Mouse (Mus musculus): ENCODE measurements around the gene Ash1l.
"Not testable (repeated sequence)": the region's sequence is repeated elsewhere in the genome, so short reads cannot be mapped to it uniquely, and the experiment has no call there.

The Ash1l gene

DNA sequence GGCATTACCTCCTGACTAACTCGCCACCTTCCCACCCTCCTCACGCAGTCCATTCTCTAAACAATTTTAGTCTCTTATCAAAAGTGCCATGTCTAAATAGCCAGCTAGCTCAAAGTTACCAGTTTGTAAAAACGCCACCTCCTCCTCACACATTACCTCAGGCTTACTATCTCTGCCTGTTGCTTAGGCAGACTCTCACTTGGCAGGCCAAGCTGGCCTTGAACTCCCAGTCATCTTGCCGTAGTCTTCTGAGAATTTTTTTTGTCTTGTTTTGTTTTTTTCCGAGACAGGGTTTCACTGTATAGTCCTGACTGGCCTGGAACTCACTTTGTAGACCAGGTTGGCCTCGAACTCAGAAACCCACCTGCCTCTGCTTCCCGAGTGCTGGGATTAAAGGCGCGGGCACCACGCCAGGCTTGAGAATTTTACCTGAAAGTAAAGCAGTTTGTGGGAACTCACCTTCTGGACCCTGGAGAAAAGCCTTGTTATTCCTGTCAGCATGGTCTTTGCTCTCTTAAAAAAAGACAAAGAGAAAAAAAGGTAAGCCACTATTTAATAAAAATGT lies 8.0 kb upstream of the Ash1l start:
- ChIA-PET CTCF (interaction anchor here in 2 of 4 experiments (0.6 to 1.0 kb wide), 2 partner anchors 292 to 1379 kb away, joined by 3 to 10 read pairs; no protein-coding TSS in a partner anchor), POLR2A (interaction anchor here in 3 of 4 experiments (0.6 to 1.5 kb wide), 6 partner anchors 8 to 64 kb away, joined by 4 to 5 read pairs (median 4); partner anchors contain the start of genes Ash1l (in 1 of the 3), Dap3 (in 1 of the 3) and Msto1 (in 1 of the 3))

DNA sequence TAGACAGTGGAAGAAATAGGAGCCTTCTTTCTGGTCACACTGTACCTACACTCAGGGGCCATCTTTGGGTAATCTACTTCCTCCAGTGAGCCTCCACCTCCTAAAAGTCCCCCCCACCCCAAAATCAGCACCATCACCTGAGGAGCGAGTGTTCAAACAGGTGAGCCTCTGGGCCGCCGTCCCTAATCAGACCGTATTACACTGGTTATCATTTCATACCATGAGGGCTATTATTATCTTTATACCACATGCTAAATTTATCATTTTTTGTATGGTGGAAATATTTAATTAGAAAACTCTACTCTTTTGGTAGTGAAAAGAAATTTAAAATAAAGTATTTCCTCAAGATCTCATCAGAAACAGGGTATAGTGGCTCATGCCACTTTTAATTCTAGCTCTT lies 6.3 kb upstream of the Ash1l start:
- ChIA-PET CTCF (interaction anchor here in 1 of 4 experiments (0.7 kb wide), 1 partner anchor 438 kb away, joined by 3 read pairs; no protein-coding TSS in a partner anchor), POLR2A (interaction anchor here in 2 of 4 experiments (0.7 to 1.4 kb wide), 2 partner anchors 10 to 31 kb away, joined by 3 read pairs; partner anchors contain the start of gene Msto1 (in 1 of the 2))

DNA sequence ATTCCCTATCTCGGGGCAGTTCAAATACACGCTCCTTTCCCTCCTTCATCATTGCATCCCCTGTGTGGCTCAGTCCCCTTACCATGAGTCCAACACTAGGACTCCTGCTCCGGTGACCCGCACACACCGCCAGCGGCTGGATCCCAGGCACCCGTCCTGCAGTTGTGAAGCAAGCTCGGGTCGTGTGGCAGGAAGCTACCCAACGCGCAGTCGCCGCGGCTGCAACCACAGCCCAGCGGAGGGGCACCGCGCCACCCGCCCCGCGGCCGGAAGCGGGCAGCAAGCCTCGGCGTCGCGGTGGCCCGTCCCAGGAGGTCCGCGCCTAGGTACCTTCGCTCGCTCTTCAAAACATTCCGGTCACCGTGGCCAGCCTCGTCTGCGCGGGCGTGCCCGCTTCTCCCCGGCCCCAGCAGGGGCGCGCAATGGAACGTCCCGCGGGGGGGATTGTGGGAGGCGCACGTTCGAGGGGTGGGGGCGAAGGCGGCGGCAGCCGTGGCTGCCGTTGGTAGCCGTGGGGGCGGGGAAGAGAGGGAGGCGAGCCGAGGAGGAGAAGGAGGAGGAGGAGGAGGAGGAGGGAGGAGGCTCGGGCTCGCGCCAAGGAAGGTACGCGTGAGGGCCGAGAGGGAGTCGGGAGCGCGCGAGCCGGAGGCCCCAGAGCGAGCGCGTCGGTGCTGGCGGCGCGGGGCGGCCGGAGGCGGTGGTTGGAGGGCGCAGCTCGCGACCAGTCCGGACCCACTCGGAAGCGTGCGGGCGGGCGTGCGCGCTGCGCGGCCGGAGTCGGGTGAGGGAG lies 441 bp upstream of the Ash1l start:
- CTCF ChIA-PET = interaction anchor here in 3 of 4 experiments (0.5 to 2.9 kb wide), 8 partner anchors 10 to 562 kb away, joined by 3 to 11 read pairs (median 4); no protein-coding TSS in a partner anchor

DNA sequence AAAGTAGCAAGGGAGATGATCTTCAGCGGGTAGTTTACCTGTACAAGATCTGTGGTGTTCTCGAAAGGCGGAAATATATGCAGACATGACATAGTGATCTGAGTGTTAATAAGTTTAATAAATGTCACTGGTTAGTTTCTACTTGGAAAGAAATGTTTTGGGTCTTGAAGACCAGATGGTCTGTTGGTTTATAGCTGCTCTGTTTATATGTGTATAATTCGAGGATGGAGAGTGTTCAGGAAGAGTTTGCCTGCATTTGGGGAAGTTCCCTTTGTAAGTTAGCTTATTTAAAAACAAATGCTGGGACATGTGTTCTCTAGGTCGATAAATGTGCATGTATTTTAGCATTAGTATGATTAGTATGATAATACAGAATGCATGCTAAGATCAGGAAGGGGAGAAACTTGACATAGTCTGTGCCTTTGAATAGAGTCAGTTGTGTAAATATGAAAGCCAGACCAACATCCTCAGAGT lies 942 bp downstream of the Ash1l start:
- ChIA-PET POLR2A (interaction anchor here in 2 of 4 experiments (0.6 to 2.6 kb wide), 13 partner anchors 9 to 330 kb away, joined by 3 to 16 read pairs (median 4); partner anchors contain the start of gene Msto1 (in 1 of the 2)), CTCF (no interaction called here)

More for the DNA sequence above, 441 bp upstream of the Ash1l start:
- POLR2A ChIA-PET = interaction anchor here (0.5 to 2.3 kb wide), 23 partner anchors 8 to 612 kb away, joined by 3 to 8 read pairs (median 4); partner anchors contain the start of genes Hcn3 (in 1 of the 4), Msto1 (in 1 of the 4), Mtx1 (in 1 of the 4) and Ssr2 (in 1 of the 4)

DNA sequence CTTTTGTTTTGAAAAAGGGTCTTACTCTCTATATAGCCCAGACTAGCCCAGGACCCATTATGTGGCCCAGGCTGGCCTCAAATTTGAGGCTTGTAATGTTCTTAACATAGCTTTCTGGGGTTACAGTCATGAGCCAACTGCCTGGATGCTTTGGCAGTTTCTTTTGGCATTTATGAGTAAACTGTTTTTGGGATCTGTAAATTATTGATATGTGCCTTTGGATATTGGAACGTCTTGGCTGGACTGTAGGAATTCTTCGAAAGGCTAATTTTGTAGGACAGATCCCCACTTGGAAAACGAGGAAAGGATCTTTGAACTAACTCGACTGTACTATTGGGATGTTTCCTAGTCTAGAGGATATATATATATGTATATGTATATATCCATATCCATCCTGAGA lies 2.8 kb downstream of the Ash1l start:
- ChIA-PET CTCF (no interaction called here), POLR2A (interaction anchor here in 3 of 4 experiments (0.7 to 2.6 kb wide), 8 partner anchors 11 to 267 kb away, joined by 3 to 16 read pairs (median 4); partner anchors contain the start of gene Khdc4 (in 1 of the 3))

DNA sequence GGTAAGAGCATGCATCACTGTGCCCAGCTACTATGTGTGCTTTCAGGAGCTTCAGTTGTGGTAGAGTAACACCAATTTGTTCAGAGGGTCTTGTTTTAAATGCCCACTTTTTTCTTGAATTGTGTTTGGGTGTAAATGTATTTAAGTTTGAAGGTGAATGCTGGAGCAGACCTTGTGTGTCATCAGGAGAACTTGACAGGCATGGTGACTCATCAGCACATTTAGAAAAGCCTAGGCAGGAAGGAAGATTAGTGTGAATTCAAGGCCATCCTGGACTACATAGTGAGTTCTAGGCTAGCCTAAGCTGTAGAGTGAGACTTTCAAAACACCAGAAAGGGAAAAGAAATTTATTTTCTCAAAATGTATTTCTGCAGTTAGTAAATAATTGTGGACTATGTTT lies 3.3 kb downstream of the Ash1l start:
- CTCF ChIA-PET = no interaction called here

DNA sequence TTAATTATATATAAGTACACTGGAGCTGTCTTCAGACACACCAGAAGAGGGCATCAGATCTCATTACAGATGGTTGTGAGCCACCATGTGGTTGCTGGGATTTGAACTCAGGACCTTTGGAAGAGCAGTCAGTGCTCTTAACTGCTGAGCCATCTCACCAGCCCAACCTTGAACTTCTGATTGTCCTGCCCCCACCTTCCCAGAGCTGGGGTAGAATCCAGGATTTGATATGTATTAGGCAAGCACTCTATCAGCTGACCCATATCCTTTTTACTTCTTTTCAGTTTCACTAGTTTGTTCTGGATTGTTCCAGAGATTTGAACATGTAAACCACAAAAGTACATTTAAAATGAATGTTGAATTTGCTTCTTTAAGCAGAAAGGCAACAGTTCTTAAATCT lies 12.8 kb downstream of the Ash1l start:
- ChIA-PET POLR2A (interaction anchor here in 1 of 4 experiments (0.6 to 2.9 kb wide), 2 partner anchors 11 to 59 kb away, joined by 3 to 16 read pairs; partner anchors contain the start of gene Dap3), CTCF (interaction anchor here in 1 of 4 experiments (0.8 kb wide), 1 partner anchor 219 kb away, joined by 3 read pairs; no protein-coding TSS in a partner anchor)

More for the DNA sequence above, 3.3 kb downstream of the Ash1l start:
- POLR2A ChIA-PET = interaction anchor here in 3 of 4 experiments (0.7 to 1.6 kb wide), 3 partner anchors 30 to 145 kb away, joined by 3 to 4 read pairs (median 3); no protein-coding TSS in a partner anchor

DNA sequence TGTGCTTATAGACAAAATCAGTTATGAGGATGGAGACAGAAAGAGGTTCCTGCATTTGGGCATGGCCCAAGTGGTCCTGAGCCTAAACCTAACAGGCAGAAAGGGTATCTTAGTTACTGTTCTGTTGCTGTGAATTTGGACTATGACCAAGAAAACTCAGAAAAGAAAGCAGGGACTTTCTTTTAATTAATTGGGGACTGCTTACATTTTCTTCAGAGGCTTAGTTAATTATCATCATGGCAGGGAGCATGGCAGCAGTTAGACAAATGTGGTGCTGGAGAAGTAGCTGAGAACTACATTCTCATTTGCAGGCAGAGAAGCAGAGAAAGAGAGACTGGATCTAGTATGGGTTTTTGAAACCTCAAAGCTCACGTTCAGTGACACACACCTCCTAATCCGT lies 24.6 kb downstream of the Ash1l start:
- CTCF ChIA-PET = no interaction called here

DNA sequence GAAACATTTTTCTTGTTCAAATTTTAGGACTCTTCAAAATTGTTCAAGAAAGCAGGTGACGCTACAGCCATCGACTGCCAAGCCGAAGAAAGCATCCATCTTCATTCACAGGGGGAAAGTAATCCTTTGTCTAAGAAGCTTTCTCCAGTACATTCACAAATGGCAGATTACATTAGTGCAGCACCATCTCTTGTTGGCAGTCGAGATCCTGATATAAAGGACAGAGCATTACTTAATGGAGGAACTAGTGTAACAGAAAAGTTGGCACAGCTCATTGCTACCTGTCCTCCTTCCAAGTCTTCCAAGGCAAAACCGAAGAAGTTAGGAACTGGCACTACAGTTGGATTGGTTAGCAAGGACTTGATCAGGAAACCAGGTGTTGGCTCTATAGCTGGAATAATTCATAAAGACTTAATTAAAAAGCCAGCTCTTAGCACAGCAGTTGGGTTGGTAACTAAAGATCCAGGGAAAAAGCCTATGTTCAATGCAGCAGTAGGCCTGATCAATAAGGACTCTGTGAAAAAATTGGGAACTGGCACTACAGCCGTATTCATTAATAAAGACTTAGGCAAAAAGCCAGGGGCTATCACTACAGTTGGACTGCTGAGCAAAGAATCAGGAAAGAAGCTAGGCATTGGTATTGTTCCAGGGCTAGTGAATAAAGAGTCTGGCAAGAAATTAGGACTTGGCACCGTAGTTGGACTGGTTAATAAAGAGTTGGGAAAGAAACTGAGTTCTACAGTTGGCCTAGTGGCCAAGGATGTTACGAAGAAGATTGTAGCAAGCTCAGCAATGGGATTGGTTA lies 31.0 kb downstream of the Ash1l start:
- POLR2A ChIA-PET = interaction anchor here in 1 of 4 experiments (0.6 to 1.2 kb wide), 4 partner anchors 14 to 467 kb away, joined by 3 to 4 read pairs (median 3); no protein-coding TSS in a partner anchor

More for the DNA sequence above, 24.6 kb downstream of the Ash1l start:
- POLR2A ChIA-PET = interaction anchor here in 1 of 4 experiments (1.0 to 1.6 kb wide), 2 partner anchors 10 to 20 kb away, joined by 3 to 4 read pairs; no protein-coding TSS in a partner anchor

DNA sequence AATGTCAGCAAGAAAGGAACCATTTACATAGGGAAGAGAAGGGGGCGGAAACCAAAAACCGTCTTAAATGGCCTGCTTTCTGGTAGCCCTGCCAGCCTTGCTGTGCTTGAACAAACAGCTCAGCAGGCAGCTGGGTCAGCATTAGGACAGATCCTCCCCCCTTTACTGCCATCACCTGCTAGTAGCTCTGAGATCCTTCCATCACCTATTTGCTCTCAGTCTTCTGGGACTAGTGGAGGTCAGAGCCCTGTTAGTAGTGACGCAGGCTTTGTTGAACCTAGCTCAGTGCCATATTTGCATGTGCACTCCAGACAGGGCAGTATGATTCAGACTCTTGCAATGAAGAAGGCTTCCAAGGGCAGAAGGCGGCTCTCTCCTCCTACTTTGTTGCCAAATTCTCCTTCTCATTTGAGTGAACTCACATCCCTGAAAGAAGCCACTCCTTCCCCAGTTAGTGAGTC lies 33.5 kb downstream of the Ash1l start:
- ChIA-PET POLR2A (interaction anchor here in 2 of 4 experiments (1.0 to 1.9 kb wide), 5 partner anchors 9 to 70 kb away, joined by 3 to 4 read pairs (median 3); partner anchors contain the start of genes Dap3 (in 1 of the 2) and Msto1 (in 1 of the 2)), CTCF (no interaction called here)

More for the DNA sequence above, 31.0 kb downstream of the Ash1l start:
- CTCF ChIA-PET = no interaction called here

DNA sequence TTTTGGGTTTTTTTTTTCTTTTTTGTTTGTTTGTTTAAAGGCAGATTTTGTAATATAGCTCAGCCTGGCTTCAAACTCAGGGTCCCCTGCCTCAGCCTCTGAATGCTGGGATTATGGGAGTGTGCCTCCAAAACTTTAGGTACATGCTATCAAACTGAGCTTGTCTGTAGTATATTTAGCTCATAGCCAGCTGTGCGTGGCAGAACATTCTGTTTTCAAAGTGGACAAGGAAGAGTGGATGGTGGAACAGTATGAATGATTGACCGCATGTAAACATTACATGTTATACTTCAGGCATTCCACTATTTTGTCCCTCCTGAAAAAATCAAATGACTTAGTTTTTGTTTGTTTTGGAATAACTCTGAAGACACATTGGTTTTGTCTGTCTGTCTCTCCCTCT lies 42.4 kb downstream of the Ash1l start:
- ChIA-PET CTCF (no interaction called here), POLR2A (interaction anchor here in 2 of 4 experiments (0.7 to 1.8 kb wide), 3 partner anchors 9 to 275 kb away, joined by 3 to 7 read pairs (median 3); no protein-coding TSS in a partner anchor)

DNA sequence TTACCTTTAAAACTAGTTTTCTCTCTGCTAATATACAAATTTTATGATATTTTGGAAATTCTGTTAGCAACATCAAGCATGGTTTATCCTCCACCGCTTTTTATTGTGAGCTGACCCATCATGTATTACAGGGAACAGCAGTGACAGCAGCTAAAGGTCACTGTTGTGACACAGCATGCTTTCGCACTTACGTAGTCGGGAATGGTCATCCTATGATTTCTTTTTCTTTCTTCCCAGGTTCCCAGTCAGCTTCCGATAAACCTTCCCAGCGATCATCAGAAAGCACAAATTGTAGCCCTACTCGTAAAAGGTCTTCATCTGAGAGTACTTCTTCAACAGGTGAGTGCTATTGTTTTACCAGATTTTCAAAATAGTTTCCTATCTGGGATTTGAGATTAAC lies 51.1 kb downstream of the Ash1l start:
- ChIA-PET CTCF (no interaction called here), POLR2A (interaction anchor here in 1 of 4 experiments (1.3 kb wide), 1 partner anchor 12 kb away, joined by 3 read pairs; no protein-coding TSS in a partner anchor)

DNA sequence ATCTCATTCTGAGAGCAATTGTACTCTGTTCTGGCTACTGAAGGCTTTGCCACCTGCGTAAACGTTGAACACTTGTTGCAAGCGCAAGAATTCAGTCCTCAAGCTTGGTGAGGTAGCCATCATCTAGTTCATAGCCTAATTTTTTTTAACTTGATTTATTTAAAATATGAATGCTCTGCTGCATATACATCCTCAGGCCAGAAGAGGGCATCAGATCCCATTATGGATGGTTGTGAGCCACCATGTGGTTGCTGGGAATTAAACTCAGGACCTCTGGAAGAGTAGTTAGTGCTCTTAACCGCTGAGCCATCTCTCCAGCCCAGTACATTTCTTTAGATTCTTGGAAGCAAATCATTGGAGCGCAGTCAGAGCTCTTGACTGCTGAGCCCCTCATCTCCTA lies 80.5 kb downstream of the Ash1l start:
- CTCF ChIA-PET = not testable (repeated sequence)
- POLR2A ChIA-PET = interaction anchor here in 1 of 4 experiments (0.6 to 1.4 kb wide), 2 partner anchors 24 to 108 kb away, joined by 3 to 5 read pairs; no protein-coding TSS in a partner anchor

DNA sequence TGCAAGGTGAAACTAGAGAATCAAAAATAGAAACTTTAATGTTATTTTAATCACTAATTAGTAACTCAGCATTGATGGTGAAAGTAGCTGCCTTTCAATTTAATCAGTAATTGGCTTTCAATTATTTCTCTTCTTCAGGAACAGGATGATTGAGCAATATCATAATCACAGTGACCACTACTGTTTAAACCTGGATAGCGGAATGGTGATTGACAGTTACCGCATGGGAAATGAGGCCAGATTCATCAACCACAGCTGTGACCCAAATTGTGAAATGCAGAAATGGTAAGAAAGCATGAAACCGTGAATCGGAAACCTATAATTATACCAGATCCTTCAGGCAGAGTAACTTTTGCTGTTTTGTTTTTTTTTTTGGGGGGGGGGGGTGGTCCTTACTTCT lies 92.9 kb downstream of the Ash1l start:
- ChIA-PET POLR2A (interaction anchor here in 2 of 4 experiments (0.6 to 0.8 kb wide), 2 partner anchors 23 to 55 kb away, joined by 4 to 5 read pairs; no protein-coding TSS in a partner anchor), CTCF (interaction anchor here in 2 of 4 experiments (0.6 to 0.7 kb wide), 3 partner anchors 61 to 292 kb away, joined by 3 to 4 read pairs (median 3); no protein-coding TSS in a partner anchor)

DNA sequence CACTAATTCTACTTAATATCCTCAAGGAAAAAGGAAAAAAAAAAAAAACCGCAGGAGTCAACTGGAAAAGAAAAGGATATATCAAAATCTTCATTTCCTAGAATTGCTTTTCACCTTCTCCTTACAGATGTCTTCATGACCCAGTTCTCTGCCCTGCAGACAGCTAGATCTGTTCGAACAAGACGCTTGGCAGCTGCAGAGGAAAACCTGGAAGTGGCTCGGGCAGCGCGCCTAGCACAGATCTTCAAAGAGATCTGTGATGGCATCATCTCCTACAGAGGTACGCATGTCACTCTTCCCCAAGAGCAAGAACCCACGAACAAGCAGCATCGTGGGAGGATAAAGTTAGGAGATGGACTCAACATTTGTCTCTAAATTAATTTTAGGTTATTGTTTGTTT lies 107.9 kb downstream of the Ash1l start:
- CTCF ChIA-PET = interaction anchor here in 3 of 4 experiments (0.6 to 1.0 kb wide), 3 partner anchors 12 to 122 kb away, joined by 3 to 11 read pairs (median 5); no protein-coding TSS in a partner anchor

DNA sequence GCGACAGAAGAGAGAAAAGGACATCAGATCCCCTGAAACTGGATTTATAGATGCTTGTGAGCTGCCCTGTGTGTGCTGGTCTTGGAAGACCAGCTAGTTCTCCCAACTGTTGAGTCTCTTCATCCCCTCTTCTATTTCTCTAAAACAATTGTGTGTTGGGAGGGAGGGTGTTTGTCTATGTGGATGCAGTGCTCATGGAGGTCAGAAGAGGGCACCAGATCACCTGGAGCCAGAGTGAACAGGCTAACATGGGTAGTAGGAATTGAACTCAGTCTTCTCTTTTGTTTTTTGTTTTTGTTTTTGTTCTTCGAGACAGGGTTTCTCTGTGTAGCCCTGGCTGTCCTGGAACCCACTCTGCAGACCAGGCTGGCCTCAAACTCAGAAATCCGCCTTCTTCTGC lies 108.4 kb downstream of the Ash1l start:
- ChIA-PET POLR2A (interaction anchor here in 3 of 4 experiments (0.6 to 1.2 kb wide), 4 partner anchors 11 to 143 kb away, joined by 3 read pairs; no protein-coding TSS in a partner anchor), CTCF (interaction anchor here in 2 of 4 experiments (0.9 to 1.0 kb wide), 2 partner anchors 12 kb away, joined by 3 read pairs; no protein-coding TSS in a partner anchor)

More for the DNA sequence above, 107.9 kb downstream of the Ash1l start:
- POLR2A ChIA-PET = interaction anchor here in 3 of 4 experiments (0.6 to 1.2 kb wide), 4 partner anchors 10 to 149 kb away, joined by 3 to 6 read pairs (median 3); no protein-coding TSS in a partner anchor

DNA sequence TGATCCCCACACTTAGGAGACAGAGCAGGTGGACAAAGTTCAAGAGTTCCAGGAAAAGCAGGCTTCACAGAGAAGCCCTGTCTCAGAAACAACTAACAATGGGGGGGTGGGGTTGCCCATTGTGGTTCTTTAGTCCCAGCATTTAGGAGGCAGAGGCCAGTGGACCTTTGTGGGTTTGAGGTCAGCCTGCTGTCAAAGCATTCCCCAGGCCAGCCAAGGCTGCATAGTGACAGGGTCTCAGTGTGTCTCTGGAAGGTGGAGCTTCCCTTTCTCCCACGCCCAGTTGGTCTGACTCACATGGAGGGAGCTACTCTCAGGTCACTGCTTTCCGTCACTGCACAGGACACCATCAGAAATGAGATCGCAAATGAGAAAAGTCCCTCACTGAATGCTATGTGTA lies 111.3 kb downstream of the Ash1l start:
- POLR2A ChIA-PET = interaction anchor here in 1 of 4 experiments (0.6 kb wide), 1 partner anchor 1221 kb away, joined by 5 read pairs; no protein-coding TSS in a partner anchor
- CTCF ChIA-PET = no interaction called here

Measured in embryonic stem cell, embryonic (primary cell).